Mouse (Mus musculus): ENCODE measurements at regions not wholly inside any gene's neighbourhood (a gene's known extent, or its start where the extent isn't known, plus 50 kb on each side); places are given as distances from the start of the nearest gene placed in this dataset.
"Not testable (repeated sequence)": the region's sequence is repeated elsewhere in the genome, so short reads cannot be mapped to it uniquely, and the experiment has no call there.

GRCm38 (mm10) chr13:97491865-97492847 is 251.3 kb downstream of the Enc1 start:
- DNase-seq (ENCODE audit: extremely low spot score in 1 of 2, low spot score in 1 of 2): no peak

GRCm38 (mm10) chr13:97490131-97490530 is 249.2 kb downstream of the Enc1 start:
- no peak for DNase-seq (ENCODE audit: extremely low spot score in 1 of 2, low spot score in 1 of 2)

GRCm38 (mm10) chr13:97489721-97490120 is 248.8 kb downstream of the Enc1 start:
- no peak for DNase-seq (ENCODE audit: extremely low spot score in 1 of 2, low spot score in 1 of 2)

- DNase-seq (ENCODE audit: extremely low spot score in 1 of 2, low spot score in 1 of 2): no peak
Observed at GRCm38 (mm10) chr13:97489029-97489428, 248.1 kb downstream of the Enc1 start.

GRCm38 (mm10) chr13:97488518-97488917 is 247.6 kb downstream of the Enc1 start:
- no peak for DNase-seq (ENCODE audit: extremely low spot score in 1 of 2, low spot score in 1 of 2)

GRCm38 (mm10) chr13:97487746-97488473 is 247.0 kb downstream of the Enc1 start:
- no peak for DNase-seq (ENCODE audit: extremely low spot score in 1 of 2, low spot score in 1 of 2)

GRCm38 (mm10) chr13:97486490-97486889 is 245.6 kb downstream of the Enc1 start:
- DNase-seq (ENCODE audit: extremely low spot score in 1 of 2, low spot score in 1 of 2): no peak

- DNase-seq (ENCODE audit: extremely low spot score in 1 of 2, low spot score in 1 of 2): no peak
Observed at GRCm38 (mm10) chr13:97485886-97486285, 245.0 kb downstream of the Enc1 start.

GRCm38 (mm10) chr13:97484808-97485545 is 244.1 kb downstream of the Enc1 start:
- DNase-seq (ENCODE audit: extremely low spot score in 1 of 2, low spot score in 1 of 2): no peak

- no peak for DNase-seq (ENCODE audit: extremely low spot score in 1 of 2, low spot score in 1 of 2)
Observed at GRCm38 (mm10) chr13:97483681-97484080, 242.8 kb downstream of the Enc1 start.

- DNase-seq (ENCODE audit: extremely low spot score in 1 of 2, low spot score in 1 of 2): no peak
Observed at GRCm38 (mm10) chr13:97482439-97482946, 241.6 kb downstream of the Enc1 start.

- DNase-seq (ENCODE audit: extremely low spot score in 1 of 2, low spot score in 1 of 2): no peak
Observed at GRCm38 (mm10) chr13:97481259-97481658, 240.4 kb downstream of the Enc1 start.

GRCm38 (mm10) chr13:97479066-97479586 is 238.2 kb downstream of the Enc1 start:
- no peak for DNase-seq (ENCODE audit: extremely low spot score in 1 of 2, low spot score in 1 of 2)

GRCm38 (mm10) chr13:97473971-97474365 is 233.1 kb downstream of the Enc1 start:
- DNase-seq (ENCODE audit: extremely low spot score in 1 of 2, low spot score in 1 of 2): no peak

- no peak for DNase-seq (ENCODE audit: extremely low spot score in 1 of 2, low spot score in 1 of 2)
Observed at GRCm38 (mm10) chr13:97473256-97473970, 232.5 kb downstream of the Enc1 start.

- DNase-seq (ENCODE audit: extremely low spot score in 1 of 2, low spot score in 1 of 2): no peak
Observed at GRCm38 (mm10) chr13:97469999-97470398, 229.1 kb downstream of the Enc1 start.

- no peak for DNase-seq (ENCODE audit: extremely low spot score in 1 of 2, low spot score in 1 of 2)
Observed at GRCm38 (mm10) chr13:97468874-97469593, 228.1 kb downstream of the Enc1 start.

GRCm38 (mm10) chr13:97466585-97466984 is 225.7 kb downstream of the Enc1 start:
- not testable (repeated sequence) for DNase-seq (ENCODE audit: extremely low spot score in 1 of 2, low spot score in 1 of 2)

GRCm38 (mm10) chr13:97463798-97464197 is 222.9 kb downstream of the Enc1 start:
- DNase-seq (ENCODE audit: extremely low spot score in 1 of 2, low spot score in 1 of 2): no peak

Data from layer of hippocampus, postnatal 25 days (tissue).